Mouse (Mus musculus): ENCODE data around the gene Sh2d2a. TPM values are rescaled to one million over a fixed set of nuclear protein-coding genes. Genes with fewer than 3 reads are reported as not detected.

The Sh2d2a gene
- polyA plus RNA-seq, 1 experiment: 0.01 TPM

GRCm38 (mm10) chr3:87828435-87828834 is 18.1 kb upstream of the Sh2d2a start:
- no peak for TF ChIP-seq USF1 (IDR thresholded peaks at IDR 0.05; ENCODE audit: low read depth)
- TF ChIP-seq CTCF (IDR thresholded peaks at IDR 0.05; ENCODE audit: control insufficient read depth, insufficient read depth, insufficient read length): no peak
- no peak for TF ChIP-seq CEBPB (IDR thresholded peaks at IDR 0.05; ENCODE audit: low read depth)
- TF ChIP-seq MYOG (IDR thresholded peaks at IDR 0.05; ENCODE audit: control insufficient read depth, extremely low read depth, insufficient read length): no peak
- TF ChIP-seq FOSL1 (IDR thresholded peaks at IDR 0.05; ENCODE audit: insufficient read depth, low read length, poor library complexity, severe bottlenecking): no peak
- no peak for TF ChIP-seq MAX (IDR thresholded peaks at IDR 0.05)
- no peak for TF ChIP-seq MYOD1 (IDR thresholded peaks at IDR 0.05; ENCODE audit: control insufficient read depth, insufficient read length, low read depth)
- Histone ChIP-seq H3K4me3 (ENCODE audit: insufficient read depth, poor library complexity, severe bottlenecking) (no peak overlapping the region), H3ac (ENCODE audit: control insufficient read depth, insufficient read length, low read depth) (no peak overlapping the region), H3K36me3 (ENCODE audit: control insufficient read depth, insufficient read depth) (no peaks in the 10 kb centered on the region), H3K79me3 (ENCODE audit: low read depth) (no peaks in the 10 kb centered on the region), H3K27me3 (ENCODE audit: control insufficient read depth, insufficient read depth, insufficient read length) (peaks cover 12% of the 10 kb centered on the region), H3K79me2 (ENCODE audit: control insufficient read depth, insufficient read depth) (no peaks in the 10 kb centered on the region)

GRCm38 (mm10) chr3:87829025-87829424 is 17.5 kb upstream of the Sh2d2a start:
- no peaks in the 10 kb centered on the region for H3K36me3 ChIP-seq (ENCODE audit: control insufficient read depth, insufficient read depth)
- peaks cover 7% of the 10 kb centered on the region for H3K27me3 ChIP-seq (ENCODE audit: control insufficient read depth, insufficient read depth, insufficient read length)
- H3K79me2 ChIP-seq (ENCODE audit: control insufficient read depth, insufficient read depth): no peaks in the 10 kb centered on the region
- H3K79me3 ChIP-seq (ENCODE audit: low read depth): no peaks in the 10 kb centered on the region
- no peak overlapping the region for H3K4me3 ChIP-seq (ENCODE audit: insufficient read depth, poor library complexity, severe bottlenecking)
- no peak overlapping the region for H3ac ChIP-seq (ENCODE audit: control insufficient read depth, insufficient read length, low read depth)
- TF ChIP-seq CEBPB (IDR thresholded peaks at IDR 0.05; ENCODE audit: low read depth) (no peak), CTCF (IDR thresholded peaks at IDR 0.05; ENCODE audit: control insufficient read depth, insufficient read depth, insufficient read length) (no peak), MAX (IDR thresholded peaks at IDR 0.05) (no peak), MYOD1 (IDR thresholded peaks at IDR 0.05; ENCODE audit: control insufficient read depth, insufficient read length, low read depth) (no peak), FOSL1 (IDR thresholded peaks at IDR 0.05; ENCODE audit: insufficient read depth, low read length, poor library complexity, severe bottlenecking) (no peak), USF1 (IDR thresholded peaks at IDR 0.05; ENCODE audit: low read depth) (no peak), MYOG (IDR thresholded peaks at IDR 0.05; ENCODE audit: control insufficient read depth, extremely low read depth, insufficient read length) (no peak)

GRCm38 (mm10) chr3:87832109-87832859 is 14.3 kb upstream of the Sh2d2a start:
- Histone ChIP-seq H3K27me3 (ENCODE audit: control insufficient read depth, insufficient read depth, insufficient read length) (no peaks in the 10 kb centered on the region), H3K79me2 (ENCODE audit: control insufficient read depth, insufficient read depth) (no peaks in the 10 kb centered on the region), H3ac (ENCODE audit: control insufficient read depth, insufficient read length, low read depth) (no peak overlapping the region), H3K79me3 (ENCODE audit: low read depth) (no peaks in the 10 kb centered on the region), H3K36me3 (ENCODE audit: control insufficient read depth, insufficient read depth) (no peaks in the 10 kb centered on the region), H3K4me3 (ENCODE audit: insufficient read depth, poor library complexity, severe bottlenecking) (no peak overlapping the region)
- no peak for TF ChIP-seq MYOD1 (IDR thresholded peaks at IDR 0.05; ENCODE audit: control insufficient read depth, insufficient read length, low read depth)
- no peak for TF ChIP-seq MYOG (IDR thresholded peaks at IDR 0.05; ENCODE audit: control insufficient read depth, extremely low read depth, insufficient read length)

- no peak overlapping the region for H3ac ChIP-seq (ENCODE audit: control insufficient read depth, insufficient read length, low read depth)
- TF ChIP-seq CTCF (IDR thresholded peaks at IDR 0.05; ENCODE audit: control insufficient read depth, insufficient read depth, insufficient read length): no peak
- TF ChIP-seq MYOG (IDR thresholded peaks at IDR 0.05; ENCODE audit: control insufficient read depth, extremely low read depth, insufficient read length): no peak
- TF ChIP-seq MYOD1 (IDR thresholded peaks at IDR 0.05; ENCODE audit: control insufficient read depth, insufficient read length, low read depth): no peak
- TF ChIP-seq USF1 (IDR thresholded peaks at IDR 0.05; ENCODE audit: low read depth): no peak
- TF ChIP-seq FOSL1 (IDR thresholded peaks at IDR 0.05; ENCODE audit: insufficient read depth, low read length, poor library complexity, severe bottlenecking): no peak
- TF ChIP-seq CEBPB (IDR thresholded peaks at IDR 0.05; ENCODE audit: low read depth): no peak
- no peak for TF ChIP-seq MAX (IDR thresholded peaks at IDR 0.05)
- no peak overlapping the region for H3K4me3 ChIP-seq (ENCODE audit: insufficient read depth, poor library complexity, severe bottlenecking)
- no peaks in the 10 kb centered on the region for H3K79me2 ChIP-seq (ENCODE audit: control insufficient read depth, insufficient read depth)
- no peaks in the 10 kb centered on the region for H3K79me3 ChIP-seq (ENCODE audit: low read depth)
- no peaks in the 10 kb centered on the region for H3K36me3 ChIP-seq (ENCODE audit: control insufficient read depth, insufficient read depth)
- no peaks in the 10 kb centered on the region for H3K27me3 ChIP-seq (ENCODE audit: control insufficient read depth, insufficient read depth, insufficient read length)
Observed at GRCm38 (mm10) chr3:87833482-87833881, 13.1 kb upstream of the Sh2d2a start.

GRCm38 (mm10) chr3:87838622-87839021 is 7.9 kb upstream of the Sh2d2a start:
- H3K4me3 ChIP-seq (ENCODE audit: insufficient read depth, poor library complexity, severe bottlenecking): no peak overlapping the region
- no peaks in the 10 kb centered on the region for H3K36me3 ChIP-seq (ENCODE audit: control insufficient read depth, insufficient read depth)
- H3K27me3 ChIP-seq (ENCODE audit: control insufficient read depth, insufficient read depth, insufficient read length): peaks cover 5% of the 10 kb centered on the region
- TF ChIP-seq MYOG (IDR thresholded peaks at IDR 0.05; ENCODE audit: control insufficient read depth, extremely low read depth, insufficient read length): no peak
- no peak for TF ChIP-seq FOSL1 (IDR thresholded peaks at IDR 0.05; ENCODE audit: insufficient read depth, low read length, poor library complexity, severe bottlenecking)
- peak; percentile 51 for TF ChIP-seq CTCF (IDR thresholded peaks at IDR 0.05; ENCODE audit: control insufficient read depth, insufficient read depth, insufficient read length)
- no peaks in the 10 kb centered on the region for H3K79me3 ChIP-seq (ENCODE audit: low read depth)
- H3ac ChIP-seq (ENCODE audit: control insufficient read depth, insufficient read length, low read depth): no peak overlapping the region
- no peaks in the 10 kb centered on the region for H3K79me2 ChIP-seq (ENCODE audit: control insufficient read depth, insufficient read depth)

GRCm38 (mm10) chr3:87840858-87841257 is 5.7 kb upstream of the Sh2d2a start:
- no peak for TF ChIP-seq CEBPB (IDR thresholded peaks at IDR 0.05; ENCODE audit: low read depth)
- TF ChIP-seq USF1 (IDR thresholded peaks at IDR 0.05; ENCODE audit: low read depth): no peak
- no peak for TF ChIP-seq MAX (IDR thresholded peaks at IDR 0.05)
- no peak for TF ChIP-seq MYOG (IDR thresholded peaks at IDR 0.05; ENCODE audit: control insufficient read depth, extremely low read depth, insufficient read length)
- TF ChIP-seq FOSL1 (IDR thresholded peaks at IDR 0.05; ENCODE audit: insufficient read depth, low read length, poor library complexity, severe bottlenecking): no peak
- no peak for TF ChIP-seq MYOD1 (IDR thresholded peaks at IDR 0.05; ENCODE audit: control insufficient read depth, insufficient read length, low read depth)
- TF ChIP-seq CTCF (IDR thresholded peaks at IDR 0.05; ENCODE audit: control insufficient read depth, insufficient read depth, insufficient read length): no peak
- no peak overlapping the region for H3K4me3 ChIP-seq (ENCODE audit: insufficient read depth, poor library complexity, severe bottlenecking)
- peaks cover 5% of the 10 kb centered on the region for H3K27me3 ChIP-seq (ENCODE audit: control insufficient read depth, insufficient read depth, insufficient read length)

More at GRCm38 (mm10) chr3:87840858-87841257, 5.7 kb upstream of the Sh2d2a start:
- no peak overlapping the region for H3ac ChIP-seq (ENCODE audit: control insufficient read depth, insufficient read length, low read depth)
- H3K79me3 ChIP-seq (ENCODE audit: low read depth): no peaks in the 10 kb centered on the region
- H3K36me3 ChIP-seq (ENCODE audit: control insufficient read depth, insufficient read depth): no peaks in the 10 kb centered on the region
- no peaks in the 10 kb centered on the region for H3K79me2 ChIP-seq (ENCODE audit: control insufficient read depth, insufficient read depth)
